Mouse (Mus musculus) intestine, embryonic 14.5 days (tissue): ENCODE measurements around the gene Cbx4. TPM values are rescaled to one million over a fixed set of nuclear protein-coding genes. Genes with fewer than 3 reads are reported as not detected.
A peak's percentile ranks its signal among the peaks of the same experiment; 100 is the strongest.
"Not testable (repeated sequence)": the region's sequence is repeated elsewhere in the genome, so short reads cannot be mapped to it uniquely, and the experiment has no call there.

Source experiments
- ATAC-seq: fragments of 200-750 bp; cut with Nextera tagmentation; replicated peaks from 2 replicates; pipeline ENCODE4 v1.8.0; 2017; ENCODE audit warnings: low read depth, moderate number of reproducible peaks, moderate TSS enrichment, moderate library complexity; ENCODE audit not compliant: low FRiP score, low TSS enrichment
- DNase-seq: peaks from one replicate; pipeline ENCODE4 v3.0.0-alpha.2; 2018; ENCODE audit warnings: low spot score
- H3K27ac ChIP-seq: fragments of 300-500 bp; sonication (generic); 2 replicates; pipeline ENCODE4 v1.5.1; 2014; ENCODE audit warnings: low read depth, mild to moderate bottlenecking, control low read depth
- H3K27me3 ChIP-seq: fragments of 300-500 bp; sonication (generic); replicated peaks from 2 replicates; pipeline ENCODE4 v1.6.1; 2014; ENCODE audit warnings: low read length, control low read depth; ENCODE audit not compliant: control insufficient read depth, insufficient read depth
- H3K36me3 ChIP-seq: fragments of 300-500 bp; sonication (generic); 2 replicates; pipeline ENCODE4 v1.6.1; 2014; ENCODE audit warnings: low read length, control low read depth; ENCODE audit not compliant: control insufficient read depth, insufficient read depth
- H3K4me1 ChIP-seq: fragments of 300-500 bp; sonication (generic); replicated peaks from 2 replicates; pipeline ENCODE4 v1.6.1; 2014; ENCODE audit warnings: low read length, control low read depth, mixed read lengths; ENCODE audit not compliant: control insufficient read depth, insufficient read depth
- H3K4me2 ChIP-seq: fragments of 300-500 bp; sonication (generic); 2 replicates; pipeline ENCODE4 v1.6.1; 2014; ENCODE audit warnings: low read length
- H3K4me3 ChIP-seq: fragments of 300-500 bp; sonication (generic); 2 replicates; pipeline ENCODE4 v1.5.1; 2014; ENCODE audit warnings: low read depth, low read length, control low read depth, mixed read lengths
- H3K9ac ChIP-seq: fragments of 300-500 bp; sonication (generic); 2 replicates; pipeline ENCODE4 v1.6.1; 2014; ENCODE audit warnings: mild to moderate bottlenecking, low read length
- H3K9me3 ChIP-seq: fragments of 300-500 bp; sonication (generic); 2 replicates; pipeline ENCODE4 v1.6.1; 2016; ENCODE audit warnings: low read length, control low read depth; ENCODE audit not compliant: control insufficient read depth
- WGBS: fragments of 180-500 bp; shearing (Covaris S2); extraction: QIAGEN DNeasy Blood & Tissue Kit; methylation state at CpG from one replicate; pipeline ENCODE4 v1.1.7; 2014; 5-methylcytosine and 5-hydroxymethylcytosine counted together
- polyA plus RNA-seq: library from polyadenylated mRNA; unstranded; fragments of >200 nt; fragmentation: Nextera tagmentation; extraction: Ambion mirVana; gene quantifications from 2 replicates; pipeline ENCODE4 v1.2.1, GENCODE M21; 2014

The Cbx4 gene
- polyA plus RNA-seq, 1 experiment from 2014 or later: 10.5 TPM

- H3K9me3 ChIP-seq: no peaks in the 10 kb centered on the region
- H3K36me3 ChIP-seq: no peaks in the 10 kb centered on the region
- H3K4me3 ChIP-seq: no peak overlapping the region
- H3K27me3 ChIP-seq: no peaks in the 10 kb centered on the region
- no peak for DNase-seq
- WGBS: 80% methylated on average over 3 of the region's 3 CpGs
- H3K9ac ChIP-seq: no peak overlapping the region
- no peak overlapping the region for H3K4me2 ChIP-seq
- H3K27ac ChIP-seq: no peak overlapping the region
- ATAC-seq: no peak
- H3K4me1 ChIP-seq: peaks cover 12% of the 10 kb centered on the region
Observed at GRCm38 (mm10) chr11:119103991-119104390, 18.0 kb upstream of the Cbx4 start.

GRCm38 (mm10) chr11:119100355-119100754, 14.3 kb upstream of the Cbx4 start:
- not testable (repeated sequence) for H3K9me3 ChIP-seq, H3K36me3 ChIP-seq, ATAC-seq, H3K27me3 ChIP-seq, DNase-seq, H3K4me3 ChIP-seq, H3K9ac ChIP-seq, H3K4me2 ChIP-seq, H3K27ac ChIP-seq
- WGBS: 77% methylated on average over 4 of the region's 4 CpGs
- H3K4me1 ChIP-seq: peaks cover 13% of the 10 kb centered on the region

GRCm38 (mm10) chr11:119098202-119098601, 12.2 kb upstream of the Cbx4 start:
- no peaks in the 10 kb centered on the region for H3K36me3 ChIP-seq
- WGBS: 78% methylated on average over 4 of the region's 4 CpGs
- DNase-seq: no peak

GRCm38 (mm10) chr11:119095441-119095840, 9.4 kb upstream of the Cbx4 start:
- Histone ChIP-seq H3K27me3 (no peaks in the 10 kb centered on the region), H3K4me1 (peaks cover 20% of the 10 kb centered on the region), H3K4me2 (no peak overlapping the region), H3K9me3 (no peaks in the 10 kb centered on the region), H3K27ac (peak overlapping the region; percentile 19; the same call in 1 of the 2 replicates), H3K4me3 (no peak overlapping the region), H3K36me3 (no peaks in the 10 kb centered on the region), H3K9ac (no peak overlapping the region)
- 10% methylated on average over 3 of the region's 3 CpGs for WGBS
- no peak for ATAC-seq
- no peak for DNase-seq

More at GRCm38 (mm10) chr11:119098202-119098601, 12.2 kb upstream of the Cbx4 start:
- Histone ChIP-seq H3K4me2 (no peak overlapping the region), H3K27me3 (no peaks in the 10 kb centered on the region), H3K4me1 (peaks cover 13% of the 10 kb centered on the region), H3K27ac (no peak overlapping the region), H3K4me3 (no peak overlapping the region), H3K9me3 (no peaks in the 10 kb centered on the region), H3K9ac (no peak overlapping the region)
- no peak for ATAC-seq

GRCm38 (mm10) chr11:119093322-119093721, 7.3 kb upstream of the Cbx4 start:
- Histone ChIP-seq H3K9me3 (no peaks in the 10 kb centered on the region), H3K27ac (no peak overlapping the region), H3K4me2 (no peak overlapping the region), H3K4me1 (peaks cover 37% of the 10 kb centered on the region), H3K4me3 (no peak overlapping the region), H3K36me3 (no peaks in the 10 kb centered on the region), H3K27me3 (peaks cover 21% of the 10 kb centered on the region), H3K9ac (no peak overlapping the region)
- no peak for DNase-seq
- ATAC-seq: no peak
- WGBS: 68% methylated on average over 1 of the region's 1 CpGs

GRCm38 (mm10) chr11:119092286-119092685, 6.3 kb upstream of the Cbx4 start:
- 62% methylated on average over 3 of the region's 3 CpGs for WGBS
- H3K4me2 ChIP-seq: no peak overlapping the region
- no peaks in the 10 kb centered on the region for H3K9me3 ChIP-seq
- 0 out of 2 replicates have a peak overlapping the region, but pooled peaks have one; percentile 33 for H3K27ac ChIP-seq
- H3K4me3 ChIP-seq: no peak overlapping the region
- H3K36me3 ChIP-seq: no peaks in the 10 kb centered on the region
- H3K9ac ChIP-seq: no peak overlapping the region
- DNase-seq (no peak), ATAC-seq (no peak)
- H3K4me1 ChIP-seq: peaks cover 40% of the 10 kb centered on the region
- H3K27me3 ChIP-seq: peaks cover 31% of the 10 kb centered on the region

- Histone ChIP-seq H3K9ac (peak overlapping the region; percentile 59; the same call in 1 of the 2 replicates), H3K36me3 (no peaks in the 10 kb centered on the region), H3K4me3 (peak overlapping the region; percentile 56), H3K4me2 (peak overlapping the region; percentile 99), H3K4me1 (peaks cover 45% of the 10 kb centered on the region), H3K9me3 (no peaks in the 10 kb centered on the region), H3K27ac (peak overlapping the region; percentile 64), H3K27me3 (peaks cover 37% of the 10 kb centered on the region)
- DNase-seq (peak; percentile 85), ATAC-seq (peak; percentile 61)
- WGBS: 6% methylated on average over 8 of the region's 8 CpGs
Observed at GRCm38 (mm10) chr11:119091598-119091991, 5.6 kb upstream of the Cbx4 start.

- under 1% methylated on average over 36 of the region's 42 CpGs for WGBS
- peaks cover 39% of the 10 kb centered on the region for H3K27me3 ChIP-seq
Observed at GRCm38 (mm10) chr11:119090961-119091597, 5.1 kb upstream of the Cbx4 start.

More at GRCm38 (mm10) chr11:119090961-119091597, 5.1 kb upstream of the Cbx4 start:
- ATAC-seq (peak; percentile 59), DNase-seq (no peak)
- H3K9me3 ChIP-seq: no peaks in the 10 kb centered on the region
- H3K27ac ChIP-seq: peak overlapping the region; percentile 64
- peak overlapping the region; percentile 56 for H3K4me3 ChIP-seq
- peak overlapping the region; percentile 59 for H3K9ac ChIP-seq
- peaks cover 48% of the 10 kb centered on the region for H3K4me1 ChIP-seq
- H3K4me2 ChIP-seq: peak overlapping the region; percentile 99
- no peaks in the 10 kb centered on the region for H3K36me3 ChIP-seq
